Mouse (Mus musculus) WW6 (cell line): ENCODE measurements around the gene Gm4214.
"Not testable (repeated sequence)": the region's sequence is repeated elsewhere in the genome, so short reads cannot be mapped to it uniquely, and the experiment has no call there.

ENCODE experiments used
- DNase-seq: peaks from one replicate; pipeline ENCODE4 v3.0.0-alpha.2; 2013; ENCODE audit warnings: low read depth, low spot score

Gm4214 gene

GRCm38 (mm10) chr7:22984573-22984972, at the start of gene Gm4214:
Gene Gm4214, minus strand, starts transcription at chr7:22984673.
- not testable (repeated sequence) for DNase-seq

GRCm38 (mm10) chr7:23019823-23020222, 35.4 kb upstream of the Gm4214 start, which contains the start of gene Gm4216:
Gene Gm4216, minus strand, starts transcription at chr7:23019923.
- not testable (repeated sequence) for DNase-seq
